Mouse (Mus musculus) E14TG2a.4 (cell line): ENCODE measurements around the gene Traf3ip1.

ENCODE experiments used
- H3K27me3 ChIP-seq: 2 replicates; pipeline ENCODE4 v1.6.1; 2014; ENCODE audit warnings: low read length, control low read depth; ENCODE audit not compliant: insufficient read depth
- H3K36me3 ChIP-seq: 2 replicates; pipeline ENCODE4 v1.6.1; 2014; ENCODE audit warnings: low read length, control low read depth; ENCODE audit not compliant: insufficient read depth
- H3K4me1 ChIP-seq: replicated peaks from 2 replicates; pipeline ENCODE4 v1.6.1; 2014; ENCODE audit warnings: low read depth, low read length, control low read depth
- H3K4me3 ChIP-seq: replicated peaks from 2 replicates; pipeline ENCODE4 v1.5.1; 2014; ENCODE audit warnings: mild to moderate bottlenecking, low read length
- H3K9me3 ChIP-seq: 2 replicates; pipeline ENCODE4 v1.6.1; 2014; ENCODE audit warnings: low read length, control low read depth
- CTCF ChIP-seq: conservative IDR thresholded peaks from 2 replicates; pipeline ENCODE4 v1.5.1; 2014; ENCODE audit warnings: low read length
- NANOG ChIP-seq: IDR thresholded peaks from 2 replicates; pipeline ENCODE4 v1.6.1; 2014; ENCODE audit warnings: borderline replicate concordance, low read length, mixed read lengths
- POU5F1 ChIP-seq: IDR thresholded peaks from 2 replicates; pipeline ENCODE4 v1.6.1; 2014; ENCODE audit warnings: low read length, borderline replicate concordance

Traf3ip1 gene

GRCm38 (mm10) chr1:91533483-91533882 lies 39.0 kb downstream of the Traf3ip1 start:
- no peaks in the 10 kb centered on the region for H3K27me3 ChIP-seq
- H3K9me3 ChIP-seq, result no peaks in the 10 kb centered on the region
- H3K4me1 ChIP-seq, result peaks cover 48% of the 10 kb centered on the region
- H3K36me3 ChIP-seq, result peaks cover 21% of the 10 kb centered on the region
- peak overlapping the region; percentile 57 for H3K4me3 ChIP-seq
- TF ChIP-seq POU5F1 (no peak), NANOG (no peak), CTCF (no peak)

GRCm38 (mm10) chr1:91533961-91534723 lies 39.7 kb downstream of the Traf3ip1 start:
- no peak for TF ChIP-seq POU5F1
- TF ChIP-seq CTCF, result peak; percentile 57
- TF ChIP-seq NANOG, result no peak
- H3K4me1 ChIP-seq, result peaks cover 55% of the 10 kb centered on the region

DNA sequence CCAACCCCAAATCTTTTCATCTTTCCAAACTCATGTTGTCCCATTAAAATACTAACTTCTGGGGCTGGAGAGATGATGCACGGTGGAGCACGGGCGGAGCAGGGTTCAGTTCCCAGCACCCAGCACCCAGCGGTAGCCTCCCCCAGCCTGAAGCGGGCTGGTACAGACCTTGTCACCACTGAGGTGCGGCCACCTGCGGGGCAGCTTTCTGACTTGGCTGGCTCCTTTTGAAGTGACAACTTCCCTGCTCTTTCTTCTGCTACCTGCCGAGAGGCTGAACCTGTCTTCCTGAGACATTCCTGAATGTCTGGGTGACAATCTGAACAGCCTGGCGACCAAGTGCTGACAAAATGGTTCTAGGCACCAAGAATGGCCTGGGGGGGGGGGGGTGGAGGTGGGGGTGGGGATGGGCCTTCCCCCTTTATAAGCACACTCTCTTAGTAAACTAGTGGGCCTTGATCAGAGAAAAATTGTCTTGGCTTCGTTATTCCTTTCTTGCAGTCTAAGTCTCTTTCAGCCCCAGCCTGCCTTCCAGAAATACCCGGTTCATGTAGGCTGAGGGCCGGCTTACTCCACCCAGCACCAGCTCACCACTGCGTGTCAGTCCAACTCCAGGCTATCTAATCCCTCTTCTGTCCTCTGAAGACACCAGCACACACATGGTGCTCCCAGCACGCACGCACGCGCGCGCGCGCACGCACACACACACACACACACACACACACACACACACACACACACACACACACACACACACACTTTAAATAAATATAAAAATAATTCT lies 43.5 kb downstream of the Traf3ip1 start:
- no peaks in the 10 kb centered on the region for H3K36me3 ChIP-seq
- H3K4me1 ChIP-seq, result peaks cover 71% of the 10 kb centered on the region
- no peak for TF ChIP-seq NANOG
- no peak for TF ChIP-seq POU5F1
- TF ChIP-seq CTCF, result no peak
- no peaks in the 10 kb centered on the region for H3K9me3 ChIP-seq
- H3K4me3 ChIP-seq, result no peak overlapping the region
- no peaks in the 10 kb centered on the region for H3K27me3 ChIP-seq

More at GRCm38 (mm10) chr1:91533961-91534723, 39.7 kb downstream of the Traf3ip1 start:
- H3K9me3 ChIP-seq, result no peaks in the 10 kb centered on the region
- no peaks in the 10 kb centered on the region for H3K27me3 ChIP-seq
- peak overlapping the region; percentile 57 for H3K4me3 ChIP-seq
- H3K36me3 ChIP-seq, result peaks cover 17% of the 10 kb centered on the region

DNA sequence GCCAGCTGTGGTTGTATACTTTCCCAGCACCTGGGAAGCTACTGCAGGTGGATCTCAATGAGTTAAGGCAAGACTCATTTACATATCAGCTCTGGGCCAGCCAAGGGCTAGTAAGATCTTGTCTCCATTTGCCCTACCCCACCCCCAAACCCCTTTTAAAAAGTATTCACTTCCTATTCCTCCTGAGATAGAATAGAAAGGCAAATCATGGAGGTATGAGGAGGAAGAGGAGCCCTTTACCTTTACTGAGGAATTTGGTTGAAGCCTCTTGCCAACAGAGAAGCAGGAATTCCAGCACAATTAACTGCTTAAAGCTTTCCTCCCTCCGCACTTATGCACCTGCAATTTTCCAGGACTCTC lies 44.1 kb downstream of the Traf3ip1 start:
- TF ChIP-seq POU5F1 (no peak), NANOG (no peak), CTCF (no peak)
- H3K4me1 ChIP-seq, result peaks cover 66% of the 10 kb centered on the region
- no peak overlapping the region; the same call in 1 of the 2 replicates for H3K4me3 ChIP-seq
- H3K36me3 ChIP-seq, result no peaks in the 10 kb centered on the region
- H3K9me3 ChIP-seq, result no peaks in the 10 kb centered on the region
- no peaks in the 10 kb centered on the region for H3K27me3 ChIP-seq

GRCm38 (mm10) chr1:91539246-91539645 lies 44.8 kb downstream of the Traf3ip1 start:
- Histone ChIP-seq H3K4me3 (peak overlapping the region; percentile 98), H3K4me1 (peaks cover 63% of the 10 kb centered on the region), H3K36me3 (peaks cover 4% of the 10 kb centered on the region; the same call in 1 of the 2 replicates), H3K9me3 (no peaks in the 10 kb centered on the region), H3K27me3 (no peaks in the 10 kb centered on the region)
- no peak for TF ChIP-seq CTCF
- TF ChIP-seq NANOG, result no peak
- TF ChIP-seq POU5F1, result no peak

- Histone ChIP-seq H3K9me3 (no peaks in the 10 kb centered on the region), H3K4me1 (peaks cover 59% of the 10 kb centered on the region), H3K4me3 (peak overlapping the region; percentile 98), H3K27me3 (no peaks in the 10 kb centered on the region), H3K36me3 (peaks cover 7% of the 10 kb centered on the region)
- TF ChIP-seq CTCF (no peak), NANOG (no peak), POU5F1 (no peak)
Measured at GRCm38 (mm10) chr1:91539704-91540270, 45.3 kb downstream of the Traf3ip1 start.

- peak within 1 kb of the TSS; percentile 98 for H3K4me3 ChIP-seq
- TF ChIP-seq NANOG (no peak), POU5F1 (no peak), CTCF (no peak)
- H3K27me3 ChIP-seq, result no peaks in the 10 kb centered on the region
- H3K4me1 ChIP-seq, result peaks cover 58% of the 10 kb centered on the region
- no peaks in the 10 kb centered on the region for H3K9me3 ChIP-seq
- peaks cover 13% of the 10 kb centered on the region for H3K36me3 ChIP-seq
Measured at GRCm38 (mm10) chr1:91540271-91540826, 45.9 kb downstream of the Traf3ip1 start, which contains the start of gene Asb1. Gene Asb1, plus strand, starts transcription at chr1:91540544.
